Mouse (Mus musculus): ENCODE measurements around the gene Skor1. TPM values are rescaled to one million over a fixed set of nuclear protein-coding genes. Genes with fewer than 3 reads are reported as not detected.

Gene Skor1
- polyA plus RNA-seq, 1 experiment from 2014 or later: 0.43 TPM

DNA sequence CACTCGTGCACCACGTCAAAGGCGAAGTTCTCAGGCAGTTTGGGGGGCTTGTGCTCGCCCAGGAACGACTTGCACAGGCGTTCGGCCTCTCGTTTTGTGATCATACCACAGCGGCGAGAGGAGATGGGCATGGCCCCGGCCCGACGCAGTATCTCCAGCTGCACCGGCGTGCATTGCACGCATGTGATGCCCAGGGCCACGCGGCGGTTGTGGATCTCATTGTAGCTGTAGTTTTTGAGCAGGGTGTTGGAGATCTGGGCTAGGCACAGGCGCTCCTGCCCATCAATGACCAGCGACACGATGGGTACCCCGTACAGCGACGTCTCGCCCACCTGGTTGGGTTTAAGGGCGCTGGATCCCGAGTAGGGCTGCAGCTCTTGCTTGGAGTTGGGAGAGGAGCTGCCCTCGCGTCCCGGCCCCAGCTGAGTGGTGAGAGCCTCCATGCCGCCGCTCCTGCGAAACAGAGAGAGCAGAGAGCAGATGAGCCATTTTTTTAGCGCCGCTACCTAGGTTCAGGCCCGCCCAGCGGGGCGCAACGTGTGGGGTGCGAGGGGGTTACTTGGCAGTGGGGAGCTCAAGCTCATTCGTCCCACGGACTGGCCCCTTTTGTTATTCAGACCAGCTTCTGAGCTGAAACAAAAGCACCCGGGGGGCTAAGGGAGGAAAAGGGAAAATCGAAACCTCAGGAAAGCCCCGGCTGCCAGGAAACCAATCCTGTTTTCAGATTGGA lies 2.5 kb downstream of the Skor1 start:
- ATAC-seq (replicated peaks; ENCODE audit: low FRiP score) (no peak), DNase-seq (ENCODE audit: low spot score) (no peak)
- no peak overlapping the region for H3K27ac ChIP-seq (ENCODE audit: low read depth, low read length)
- peak overlapping the region; percentile 12; the same call in 1 of the 2 replicates for H3K4me3 ChIP-seq (ENCODE audit: low read depth, low read length)
- H3K4me1 ChIP-seq (replicated peaks; ENCODE audit: control insufficient read depth, insufficient read depth, low read length): peaks cover 28% of the 10 kb centered on the region
- no peaks in the 10 kb centered on the region for H3K36me3 ChIP-seq (ENCODE audit: control insufficient read depth, insufficient read depth, low read length)
- H3K4me2 ChIP-seq (ENCODE audit: low read depth, low read length, severe bottlenecking): peak overlapping the region; percentile 21; the same call in 1 of the 2 replicates
- H3K27me3 ChIP-seq (ENCODE audit: control insufficient read depth, insufficient read depth, low read length): peaks cover 100% of the 10 kb centered on the region
- H3K9ac ChIP-seq (ENCODE audit: low read length): no peak overlapping the region
- under 1% methylated on average over 46 of the region's 46 CpGs for WGBS
- no peaks in the 10 kb centered on the region for H3K9me3 ChIP-seq (ENCODE audit: control insufficient read depth, low read length)

DNA sequence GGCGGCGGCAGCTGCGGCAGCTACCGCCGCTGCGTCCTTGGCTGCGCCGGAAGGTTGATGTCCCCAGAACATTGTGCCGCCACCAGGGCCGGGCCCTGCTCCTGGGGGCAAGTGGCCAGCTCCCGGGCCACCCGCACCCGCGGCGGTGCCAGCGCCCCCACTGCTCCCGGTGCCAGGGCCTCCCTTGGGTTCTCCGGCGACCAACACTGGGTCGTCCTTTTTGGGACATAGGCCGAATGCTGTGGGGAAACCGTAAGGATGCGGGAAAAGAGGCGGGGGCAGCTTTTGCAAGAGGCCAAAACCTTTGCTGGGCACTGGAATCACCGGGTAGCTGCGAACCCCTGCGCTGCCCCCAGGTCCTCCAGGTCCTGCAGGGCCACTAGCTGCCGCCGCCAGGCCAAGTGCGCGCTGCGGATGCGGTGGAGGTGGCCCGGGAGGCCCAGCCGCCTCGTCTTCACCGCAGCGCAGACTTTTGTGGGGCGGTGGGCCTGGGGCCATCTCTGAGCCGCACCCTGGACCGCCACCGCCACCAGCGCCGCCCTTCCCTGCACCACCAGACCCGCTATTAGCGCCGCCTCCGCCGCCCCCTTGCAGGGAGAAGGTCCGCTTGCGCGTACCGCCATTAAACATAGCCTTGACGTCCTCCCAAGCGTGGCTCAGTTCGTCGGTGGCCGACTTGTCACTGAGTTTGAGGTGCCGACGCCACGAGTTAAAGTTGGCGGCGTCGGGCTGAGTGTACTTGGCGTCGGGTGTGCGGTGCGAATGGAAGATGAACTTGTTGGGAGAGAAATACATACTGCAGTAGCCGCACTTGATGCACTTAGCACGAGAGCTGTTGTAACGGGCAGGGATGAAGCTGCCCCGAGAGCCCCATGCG lies 3.3 kb downstream of the Skor1 start:
- H3K4me2 ChIP-seq (ENCODE audit: low read depth, low read length, severe bottlenecking): no peak overlapping the region
- DNase-seq (ENCODE audit: low spot score): peak; percentile 69
- no peak overlapping the region for H3K9ac ChIP-seq (ENCODE audit: low read length)
- no peaks in the 10 kb centered on the region for H3K36me3 ChIP-seq (ENCODE audit: control insufficient read depth, insufficient read depth, low read length)
- WGBS: 1% methylated on average over 73 of the region's 73 CpGs
- peaks cover 28% of the 10 kb centered on the region for H3K4me1 ChIP-seq (replicated peaks; ENCODE audit: control insufficient read depth, insufficient read depth, low read length)
- H3K27ac ChIP-seq (ENCODE audit: low read depth, low read length): no peak overlapping the region
- no peak for ATAC-seq (replicated peaks; ENCODE audit: low FRiP score)
- H3K9me3 ChIP-seq (ENCODE audit: control insufficient read depth, low read length): no peaks in the 10 kb centered on the region
- H3K27me3 ChIP-seq (ENCODE audit: control insufficient read depth, insufficient read depth, low read length): peaks cover 98% of the 10 kb centered on the region
- H3K4me3 ChIP-seq (ENCODE audit: low read depth, low read length): peak overlapping the region; percentile 2; the same call in 1 of the 2 replicates

DNA sequence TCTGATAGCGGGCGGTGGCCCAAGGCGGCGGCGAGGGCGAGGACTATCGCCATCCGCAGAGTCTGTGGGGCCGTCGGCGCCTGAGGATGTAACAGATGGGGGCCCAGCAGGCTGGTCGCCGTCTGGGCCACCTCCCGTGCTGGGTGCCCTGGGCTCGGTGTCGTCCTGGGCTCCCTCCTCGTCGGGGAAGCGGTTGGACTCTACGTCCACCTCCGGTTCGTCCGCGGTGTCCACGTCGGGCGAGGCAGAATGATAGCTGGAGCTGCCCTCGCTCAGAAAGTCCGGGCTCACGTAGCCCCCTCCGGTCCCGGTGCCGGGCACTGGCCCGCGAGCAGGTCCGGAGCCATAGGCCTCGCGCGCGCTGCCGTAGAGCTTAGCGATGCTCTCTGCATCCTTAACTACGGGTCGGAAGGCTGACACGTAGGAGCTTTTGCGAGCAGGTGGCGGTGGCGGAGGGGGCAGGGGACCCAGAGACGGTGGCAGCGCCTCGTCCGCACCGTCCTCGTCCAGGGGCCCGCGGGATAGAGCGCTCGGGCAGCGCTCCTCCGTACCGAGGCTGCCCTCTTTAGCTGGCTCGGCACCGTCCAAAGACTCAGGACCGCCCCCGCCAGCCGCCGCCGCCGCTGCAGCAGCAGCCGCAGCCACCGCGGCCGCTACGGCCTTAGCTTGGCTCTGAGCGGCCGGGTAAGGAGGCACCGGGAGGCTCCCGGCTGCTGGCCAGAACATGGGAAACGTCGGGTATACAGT lies 4.1 kb downstream of the Skor1 start:
- ATAC-seq (replicated peaks; ENCODE audit: low FRiP score): no peak
- H3K4me2 ChIP-seq (ENCODE audit: low read depth, low read length, severe bottlenecking): no peak overlapping the region
- no peaks in the 10 kb centered on the region for H3K9me3 ChIP-seq (ENCODE audit: control insufficient read depth, low read length)
- no peak overlapping the region for H3K27ac ChIP-seq (ENCODE audit: low read depth, low read length)
- peaks cover 98% of the 10 kb centered on the region for H3K27me3 ChIP-seq (ENCODE audit: control insufficient read depth, insufficient read depth, low read length)
- 1% methylated on average over 80 of the region's 80 CpGs for WGBS
- peaks cover 25% of the 10 kb centered on the region for H3K4me1 ChIP-seq (replicated peaks; ENCODE audit: control insufficient read depth, insufficient read depth, low read length)
- DNase-seq (ENCODE audit: low spot score): no peak
- H3K9ac ChIP-seq (ENCODE audit: low read length): no peak overlapping the region
- no peaks in the 10 kb centered on the region for H3K36me3 ChIP-seq (ENCODE audit: control insufficient read depth, insufficient read depth, low read length)
- peak overlapping the region; percentile 7; the same call in 1 of the 2 replicates for H3K4me3 ChIP-seq (ENCODE audit: low read depth, low read length)

- Histone ChIP-seq H3K27me3 (ENCODE audit: control insufficient read depth, insufficient read depth, low read length) (peaks cover 98% of the 10 kb centered on the region), H3K4me1 (replicated peaks; ENCODE audit: control insufficient read depth, insufficient read depth, low read length) (peaks cover 21% of the 10 kb centered on the region), H3K4me2 (ENCODE audit: low read depth, low read length, severe bottlenecking) (no peak overlapping the region), H3K4me3 (ENCODE audit: low read depth, low read length) (peak overlapping the region; percentile 7; the same call in 1 of the 2 replicates), H3K9me3 (ENCODE audit: control insufficient read depth, low read length) (no peaks in the 10 kb centered on the region), H3K27ac (ENCODE audit: low read depth, low read length) (no peak overlapping the region), H3K9ac (ENCODE audit: low read length) (no peak overlapping the region), H3K36me3 (ENCODE audit: control insufficient read depth, insufficient read depth, low read length) (no peaks in the 10 kb centered on the region)
- no peak for ATAC-seq (replicated peaks; ENCODE audit: low FRiP score)
- under 1% methylated on average over 47 of the region's 47 CpGs for WGBS
- DNase-seq (ENCODE audit: low spot score): no peak
These were observed 4.9 kb downstream of the Skor1 start for GRCm38 (mm10) chr9:63143641-63144501.

DNA sequence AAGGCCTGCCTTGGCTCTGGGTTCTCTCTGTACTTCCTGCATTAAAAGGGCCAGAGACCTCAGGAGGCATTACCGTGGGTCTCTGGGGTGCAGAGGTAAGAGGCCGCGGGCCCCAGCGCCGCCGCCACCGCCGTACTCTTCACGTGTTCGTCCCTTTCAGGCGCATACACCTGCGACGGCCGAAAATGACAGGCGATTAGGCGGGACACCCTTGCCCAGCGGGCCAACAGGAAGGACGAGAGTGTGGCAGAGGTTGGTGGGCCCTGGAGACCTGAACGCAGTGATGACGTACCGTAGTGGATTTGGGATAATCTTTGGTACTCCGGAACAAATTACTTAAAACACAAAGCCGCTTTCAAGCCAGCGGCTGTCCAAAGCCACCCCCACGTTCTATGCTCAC lies 5.5 kb downstream of the Skor1 start:
- WGBS: 0% methylated on average over 25 of the region's 25 CpGs
- Histone ChIP-seq H3K9ac (ENCODE audit: low read length) (no peak overlapping the region), H3K36me3 (ENCODE audit: control insufficient read depth, insufficient read depth, low read length) (no peaks in the 10 kb centered on the region), H3K4me2 (ENCODE audit: low read depth, low read length, severe bottlenecking) (no peak overlapping the region), H3K4me3 (ENCODE audit: low read depth, low read length) (no peak overlapping the region), H3K27ac (ENCODE audit: low read depth, low read length) (no peak overlapping the region), H3K27me3 (ENCODE audit: control insufficient read depth, insufficient read depth, low read length) (peaks cover 98% of the 10 kb centered on the region), H3K4me1 (replicated peaks; ENCODE audit: control insufficient read depth, insufficient read depth, low read length) (peaks cover 23% of the 10 kb centered on the region), H3K9me3 (ENCODE audit: control insufficient read depth, low read length) (no peaks in the 10 kb centered on the region)
- DNase-seq (ENCODE audit: low spot score) (no peak), ATAC-seq (replicated peaks; ENCODE audit: low FRiP score) (no peak)

- Histone ChIP-seq H3K4me1 (replicated peaks; ENCODE audit: control insufficient read depth, insufficient read depth, low read length) (peaks cover 23% of the 10 kb centered on the region), H3K27ac (ENCODE audit: low read depth, low read length) (no peak overlapping the region), H3K4me3 (ENCODE audit: low read depth, low read length) (peak overlapping the region; percentile 15; the same call in 1 of the 2 replicates), H3K4me2 (ENCODE audit: low read depth, low read length, severe bottlenecking) (no peak overlapping the region), H3K9me3 (ENCODE audit: control insufficient read depth, low read length) (no peaks in the 10 kb centered on the region), H3K27me3 (ENCODE audit: control insufficient read depth, insufficient read depth, low read length) (peaks cover 98% of the 10 kb centered on the region), H3K9ac (ENCODE audit: low read length) (no peak overlapping the region), H3K36me3 (ENCODE audit: control insufficient read depth, insufficient read depth, low read length) (no peaks in the 10 kb centered on the region)
- DNase-seq (ENCODE audit: low spot score) (peak; percentile 62), ATAC-seq (replicated peaks; ENCODE audit: low FRiP score) (no peak)
- WGBS: under 1% methylated on average over 42 of the region's 42 CpGs
These were observed 6.3 kb downstream of the Skor1 start for GRCm38 (mm10) chr9:63142335-63143036.

- H3K4me3 ChIP-seq (ENCODE audit: low read depth, low read length): peak overlapping the region; percentile 15; the same call in 1 of the 2 replicates
- no peaks in the 10 kb centered on the region for H3K9me3 ChIP-seq (ENCODE audit: control insufficient read depth, low read length)
- no peak overlapping the region for H3K9ac ChIP-seq (ENCODE audit: low read length)
- DNase-seq (ENCODE audit: low spot score): no peak
- ATAC-seq (replicated peaks; ENCODE audit: low FRiP score): no peak
- H3K27ac ChIP-seq (ENCODE audit: low read depth, low read length): no peak overlapping the region
- WGBS: 1% methylated on average over 24 of the region's 24 CpGs
- H3K27me3 ChIP-seq (ENCODE audit: control insufficient read depth, insufficient read depth, low read length): peaks cover 98% of the 10 kb centered on the region
- no peaks in the 10 kb centered on the region for H3K36me3 ChIP-seq (ENCODE audit: control insufficient read depth, insufficient read depth, low read length)
- peaks cover 21% of the 10 kb centered on the region for H3K4me1 ChIP-seq (replicated peaks; ENCODE audit: control insufficient read depth, insufficient read depth, low read length)
- no peak overlapping the region for H3K4me2 ChIP-seq (ENCODE audit: low read depth, low read length, severe bottlenecking)
These were observed 7.0 kb downstream of the Skor1 start for GRCm38 (mm10) chr9:63141641-63142334.

All from forebrain, embryonic 11.5 days (tissue).